In the genomic region with DNA sequence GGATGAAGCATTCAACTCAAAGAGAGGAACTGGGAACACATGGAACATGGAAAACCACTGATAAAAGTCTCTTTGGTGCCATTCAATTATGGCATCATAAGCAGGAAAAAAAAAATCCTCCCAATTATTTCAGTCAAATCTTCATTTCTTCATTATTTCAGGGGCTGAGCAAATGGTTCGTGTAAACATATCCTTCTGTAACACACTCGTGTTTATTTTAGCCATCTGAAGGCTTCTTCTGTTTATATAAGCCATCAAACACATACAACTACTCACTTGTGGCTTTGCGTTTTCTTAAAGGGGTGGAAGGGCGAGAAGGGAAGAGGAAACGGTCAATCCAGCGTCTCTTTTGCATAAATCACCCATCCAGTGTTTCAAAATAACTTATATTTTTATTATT, we compare ENCODE assay signal across 11 mouse cellular contexts.
DNase-seq lines count a peak whose midpoint lies in the region; ATAC-seq and TF ChIP-seq lines count a peak whose summit lies in the region.
"Had no signal": no experiment of that assay in that cellular context is flagged by ENCODE, and none has a peak within 500 bp of the region (broad histone marks: within the 10 kb centered on the region; RNA-seq: fewer than 3 reads in every experiment).

No protein-coding gene starts in this region.

- ATAC-seq in heart, embryonic 12.5 days (ENCODE audit: insufficient number of reproducible peaks, low FRiP score): no peak
- no peak for ATAC-seq in embryonic facial prominence, embryonic 14.5 days (ENCODE audit: low read depth)
- ATAC-seq in limb, embryonic 14.5 days (ENCODE audit: low FRiP score, low read depth): no peak

- H3K4me2 ChIP-seq in heart, embryonic 12.5 days: no peak overlapping the region
- H3K4me2 ChIP-seq in embryonic facial prominence, embryonic 14.5 days (ENCODE audit: low read depth, low read length): no peak overlapping the region
- H3K4me2 ChIP-seq in limb, embryonic 14.5 days (replicated peaks; ENCODE audit: low read depth, low read length, severe bottlenecking): no peak overlapping the region

- no peak for TF ChIP-seq POLR2A in liver, adult 2 months (IDR thresholded peaks at IDR 0.05; ENCODE audit: extremely low read depth, insufficient read depth, low read length)
- no peak for TF ChIP-seq POLR2A in limb, embryonic 14.5 days (IDR thresholded peaks at IDR 0.05; ENCODE audit: borderline replicate concordance, extremely low read depth, insufficient read depth, insufficient read length)

- 51% methylated on average over 6 of the region's 6 CpGs for WGBS in heart, embryonic 12.5 days
- WGBS in liver, adult 2 months: 74% methylated on average over 6 of the region's 6 CpGs
- WGBS in embryonic facial prominence, embryonic 14.5 days: 39% methylated on average over 6 of the region's 6 CpGs
- WGBS in limb, embryonic 14.5 days: 58% methylated on average over 6 of the region's 6 CpGs

- no peak for DNase-seq in heart, adult 18-20 months
- peak; percentile 22 for DNase-seq in liver, adult 2 months (ENCODE audit: extremely low read depth, low read depth, low spot score)
- no peak for DNase-seq in liver
- no peak for DNase-seq in embryonic facial prominence, embryonic 14.5 days (ENCODE audit: low spot score)
- no peak for DNase-seq in limb, embryonic 14.5 days (ENCODE audit: low spot score)
- DNase-seq in cerebellum, adult 11 months: no peak
- DNase-seq in left cerebral cortex, postnatal 36 days (ENCODE audit: low spot score in 2 of 2): no peak
- DNase-seq: adrenal gland, adult 8-10 months; gastrocnemius, postnatal 14 days; kidney, postnatal 36 days had no signal

- H3K79me2 ChIP-seq in liver, adult 2 months (ENCODE audit: control insufficient read depth, insufficient read depth, low read length): no peaks in the 10 kb centered on the region

- H3K27me3 ChIP-seq in heart, embryonic 12.5 days (replicated peaks): no peaks in the 10 kb centered on the region
- no peaks in the 10 kb centered on the region for H3K27me3 ChIP-seq in liver, adult 2 months (ENCODE audit: control insufficient read depth, insufficient read depth, low read length)
- H3K27me3 ChIP-seq in embryonic facial prominence, embryonic 14.5 days (replicated peaks; ENCODE audit: control insufficient read depth, insufficient read depth, low read length): no peaks in the 10 kb centered on the region
- H3K27me3 ChIP-seq in limb, embryonic 14.5 days (ENCODE audit: control insufficient read depth, insufficient read depth, low read length): no peaks in the 10 kb centered on the region

- no peak overlapping the region for H3K4me3 ChIP-seq in heart, embryonic 12.5 days
- H3K4me3 ChIP-seq in liver, adult 2 months (ENCODE audit: insufficient read depth, low read depth, low read length): no peak overlapping the region
- H3K4me3 ChIP-seq in embryonic facial prominence, embryonic 14.5 days (ENCODE audit: low read depth, low read length): no peak overlapping the region
- H3K4me3 ChIP-seq in limb, embryonic 14.5 days (replicated peaks; ENCODE audit: low read length): no peak overlapping the region

- no peak for TF ChIP-seq CTCF in liver, adult 2 months (IDR thresholded peaks at IDR 0.05; ENCODE audit: low read depth, low read length)

- no peak overlapping the region for H3K9ac ChIP-seq in heart, embryonic 12.5 days
- no peak overlapping the region for H3K9ac ChIP-seq in liver, adult 2 months (ENCODE audit: low read depth, low read length)
- no peak overlapping the region for H3K9ac ChIP-seq in embryonic facial prominence, embryonic 14.5 days (ENCODE audit: low read depth, low read length)
- no peak overlapping the region for H3K9ac ChIP-seq in limb, embryonic 14.5 days (ENCODE audit: low read depth, low read length, severe bottlenecking)

- intact Hi-C loops in left cerebral cortex, postnatal 36 days (cut with DNase I): no loop called here

- no peaks in the 10 kb centered on the region for H3K9me3 ChIP-seq in heart, embryonic 12.5 days (replicated peaks)
- no peaks in the 10 kb centered on the region for H3K9me3 ChIP-seq in embryonic facial prominence, embryonic 14.5 days (ENCODE audit: control insufficient read depth, low read length)
- H3K9me3 ChIP-seq in limb, embryonic 14.5 days (ENCODE audit: control insufficient read depth, low read length): no peaks in the 10 kb centered on the region

- peaks cover 38% of the 10 kb centered on the region for H3K4me1 ChIP-seq in heart, embryonic 12.5 days (replicated peaks)
- H3K4me1 ChIP-seq in liver, adult 2 months (ENCODE audit: control insufficient read depth, insufficient read depth, low read length): peaks cover 3% of the 10 kb centered on the region
- peaks cover 48% of the 10 kb centered on the region for H3K4me1 ChIP-seq in embryonic facial prominence, embryonic 14.5 days (ENCODE audit: control insufficient read depth, insufficient read depth, low read length)
- peaks cover 43% of the 10 kb centered on the region for H3K4me1 ChIP-seq in limb, embryonic 14.5 days (ENCODE audit: control insufficient read depth, insufficient read depth, low read length)

- H3K27ac ChIP-seq in heart, embryonic 12.5 days (ENCODE audit: poor library complexity, severe bottlenecking): peak overlapping the region; percentile 89
- peak overlapping the region; percentile 44; the same call in 1 of the 2 replicates for H3K27ac ChIP-seq in liver, adult 2 months (replicated peaks; ENCODE audit: insufficient read depth, low read depth, low read length)
- H3K27ac ChIP-seq in embryonic facial prominence, embryonic 14.5 days (replicated peaks; ENCODE audit: low read depth, low read length): peak overlapping the region; percentile 94; the same call in 1 of the 2 replicates
- H3K27ac ChIP-seq in limb, embryonic 14.5 days (replicated peaks; ENCODE audit: low read depth, low read length): peak overlapping the region; percentile 96

- H3K36me3 ChIP-seq in heart, embryonic 12.5 days: peaks cover 37% of the 10 kb centered on the region
- H3K36me3 ChIP-seq in liver, adult 2 months (ENCODE audit: control insufficient read depth, insufficient read depth, low read length): peaks cover 35% of the 10 kb centered on the region
- peaks cover 37% of the 10 kb centered on the region for H3K36me3 ChIP-seq in embryonic facial prominence, embryonic 14.5 days (ENCODE audit: control insufficient read depth, insufficient read depth, low read length)
- H3K36me3 ChIP-seq in limb, embryonic 14.5 days (ENCODE audit: control insufficient read depth, insufficient read depth, low read length): peaks cover 37% of the 10 kb centered on the region

Comparison
In these comparisons a context has a peak if more than half of its experiments do, and no peak if none do; other contexts are left out.
1. H3K27ac ChIP-seq: peak in every context shown above with its lines; median percentile 96 in limb, embryonic 14.5 days; 94 in embryonic facial prominence, embryonic 14.5 days; 89 in heart, embryonic 12.5 days; 44 in liver, adult 2 months.